Mouse (Mus musculus) bone marrow macrophage, adult 2 months (primary cell): Measurements from ENCODE around the gene Ifnz.
"Not testable (repeated sequence)": the region's sequence is repeated elsewhere in the genome, so short reads cannot be mapped to it uniquely, and the experiment has no call there.

Experiments used
- CTCF ChIP-seq: IDR thresholded peaks from 2 replicates; pipeline ENCODE4 v1.5.1; 2012; ENCODE audit warnings: low read depth, mild to moderate bottlenecking, low read length, moderate library complexity
- POLR2A ChIP-seq: IDR thresholded peaks from 2 replicates; pipeline ENCODE4 v1.6.1; 2012; ENCODE audit warnings: mild to moderate bottlenecking, low read depth, low read length, borderline replicate concordance

GRCm38 (mm10) chr4:88754818-88755340 is 27.1 kb upstream of the Ifnz start, which contains the start of gene Gm13271:
- not testable (repeated sequence) for TF ChIP-seq POLR2A, CTCF
